Mouse (Mus musculus): ENCODE results near the gene Slfn14.
"Not testable (repeated sequence)": the region's sequence is repeated elsewhere in the genome, so short reads cannot be mapped to it uniquely, and the experiment has no call there.

GRCm38 (mm10) chr11:83257211-83257610, 29.3 kb downstream of the Slfn14 start:
- TF ChIP-seq CTCF (IDR thresholded peaks at IDR 0.05; ENCODE audit: control insufficient read depth, insufficient read depth, insufficient replicate concordance, low read depth, low read length); POLR2A (IDR thresholded peaks at IDR 0.05; ENCODE audit: control insufficient read depth, low read depth, low read length): not testable (repeated sequence)

Data from testis, adult 2 months (tissue).